Mouse (Mus musculus) cerebellum, postnatal 36 days (tissue): ENCODE results near the gene Gzmk.

Experiments
- DNase-seq, 2 experiments: peaks; one replicate each; pipeline ENCODE4 v3.0.0; 2021 to 2022; ENCODE audit warnings: mixed read lengths in 2 of 2

Gene Gzmk

GRCm38 (mm10) chr13:113201631-113202030, 24.1 kb downstream of the Gzmk start:
- no peak for DNase-seq

GRCm38 (mm10) chr13:113200726-113201125, 25.0 kb downstream of the Gzmk start:
- DNase-seq = no peak

- no peak for DNase-seq
These were observed 26.4 kb downstream of the Gzmk start for GRCm38 (mm10) chr13:113199331-113199730.

GRCm38 (mm10) chr13:113197872-113198502, 27.7 kb downstream of the Gzmk start:
- no peak for DNase-seq

- no peak for DNase-seq
These were observed 28.7 kb downstream of the Gzmk start for GRCm38 (mm10) chr13:113196808-113197674.

- no peak for DNase-seq
These were observed 42.0 kb downstream of the Gzmk start for GRCm38 (mm10) chr13:113183720-113184119.

GRCm38 (mm10) chr13:113183310-113183709, 42.4 kb downstream of the Gzmk start:
- no peak for DNase-seq

- DNase-seq = no peak
These were observed 51.5 kb downstream of the Gzmk start for GRCm38 (mm10) chr13:113174162-113174561.

- no peak for DNase-seq
These were observed 55.5 kb downstream of the Gzmk start for GRCm38 (mm10) chr13:113170256-113170655.

GRCm38 (mm10) chr13:113168018-113168534, 57.6 kb downstream of the Gzmk start:
- DNase-seq = no peak

GRCm38 (mm10) chr13:113164252-113165005, 61.3 kb downstream of the Gzmk start:
- DNase-seq = no peak

GRCm38 (mm10) chr13:113151556-113151955, 74.2 kb downstream of the Gzmk start:
- DNase-seq = no peak

GRCm38 (mm10) chr13:113139597-113139996, 86.1 kb downstream of the Gzmk start:
- DNase-seq = no peak

- DNase-seq = no peak
These were observed 95.7 kb downstream of the Gzmk start for GRCm38 (mm10) chr13:113129974-113130373.
